Mouse (Mus musculus) B cell, adult (primary cell): ENCODE measurements around the gene Trim31. TPM values are rescaled to one million over a fixed set of nuclear protein-coding genes. Genes with fewer than 3 reads are reported as not detected.

ENCODE experiments used
- total RNA-seq: library from RNA; stranded (reverse); gene quantifications from 4 replicates; pipeline ENCODE4 v1.2.4, GENCODE M21; 2023; ENCODE audit not compliant: inconsistent age

Trim31 gene
- not detected in 4 replicates for total RNA-seq

DNA sequence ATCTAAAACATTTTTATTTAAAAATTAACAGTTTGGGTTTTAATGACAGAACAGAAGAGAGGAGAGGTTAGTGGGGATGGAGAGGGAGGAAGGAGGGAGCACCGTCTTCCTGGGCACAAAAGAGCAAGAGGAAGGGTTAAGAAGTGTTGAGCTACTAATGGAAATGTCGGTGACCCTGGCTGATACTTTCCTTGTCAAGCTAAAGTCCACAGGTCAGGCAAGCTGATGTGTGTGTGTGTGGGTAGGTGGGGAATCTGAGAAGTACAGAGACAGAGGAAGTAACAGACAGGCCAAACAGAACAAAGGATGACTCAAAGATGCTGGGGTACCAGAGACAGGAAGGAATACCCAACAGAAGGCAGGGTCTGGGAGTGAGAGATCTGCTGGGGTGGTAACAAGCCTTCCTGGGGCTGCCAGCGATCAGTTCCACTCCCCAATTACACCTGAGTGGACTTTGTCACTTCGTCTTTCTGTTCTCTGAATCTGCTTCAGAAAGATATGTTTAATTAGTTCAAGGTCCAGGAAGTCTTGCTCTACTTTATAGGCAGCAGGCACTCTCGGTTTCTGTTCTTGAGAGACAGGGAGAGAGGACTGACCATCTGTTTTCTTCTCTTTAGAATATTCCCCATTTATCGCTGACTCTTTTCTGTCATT, at the start of gene Trim31:
TSS of gene Trim31 (plus strand) at position 567 of the 654 bp plus-strand sequence.

GRCm38 (mm10) chr17:36866719-36867527, 31.0 kb upstream of the Trim31 start, which contains the start of gene Trim15:
Gene Trim15 (minus strand): TSS chr17:36867210.

GRCm38 (mm10) chr17:36869284-36869954, 28.5 kb upstream of the Trim31 start, which contains the start of gene Trim10:
Gene Trim10 (plus strand): TSS chr17:36869574.

GRCm38 (mm10) chr17:36890073-36890903, 7.6 kb upstream of the Trim31 start, which contains the start of gene Trim40:
Gene Trim40 (minus strand): TSS chr17:36890123.

DNA sequence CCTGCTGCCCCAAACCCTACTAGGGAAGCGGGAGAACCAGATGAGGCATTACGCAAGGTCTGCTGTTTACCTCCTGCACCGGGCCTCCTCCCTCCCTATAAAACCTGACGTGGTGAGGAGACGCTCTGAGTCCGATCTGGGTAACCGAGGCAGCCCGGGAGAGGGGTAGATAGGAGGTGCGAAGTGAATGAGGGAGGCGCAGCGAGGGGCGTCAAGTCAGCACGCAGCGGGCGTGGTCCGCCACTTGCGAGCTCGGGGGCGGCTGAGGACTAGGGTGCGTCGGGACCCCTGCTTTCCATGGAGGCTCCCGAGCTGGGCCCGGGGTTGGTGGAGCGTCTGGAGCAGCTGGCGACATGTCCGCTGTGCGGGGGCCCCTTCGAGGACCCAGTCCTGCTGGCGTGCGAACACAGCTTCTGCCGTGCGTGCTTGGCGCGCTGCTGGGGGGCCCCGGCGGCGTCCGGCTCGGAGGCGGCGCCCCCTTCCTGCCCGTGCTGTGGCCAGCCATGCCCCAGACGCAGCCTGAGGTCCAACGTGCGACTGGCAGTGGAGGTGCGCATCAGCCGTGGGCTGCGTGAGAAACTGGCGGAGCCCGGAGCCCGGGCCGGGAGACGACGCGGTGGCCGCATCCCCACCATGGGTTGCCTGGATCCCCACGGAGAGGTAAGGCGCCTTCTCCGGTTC, 45.0 kb downstream of the Trim31 start, which contains the start of gene Rnf39:
TSS of gene Rnf39 (plus strand) at position 128 of the 681 bp plus-strand sequence.

GRCm38 (mm10) chr17:36950981-36951947, 53.3 kb downstream of the Trim31 start, which contains the start of gene Ppp1r11:
Gene Ppp1r11 (minus strand): TSS chr17:36951741.

GRCm38 (mm10) chr17:36957999-36958743, 60.3 kb downstream of the Trim31 start, which contains the start of the genes Znrd1 and Znrd1as:
Gene Znrd1 (minus strand): TSS chr17:36958559.
Gene Znrd1as (plus strand): TSS chr17:36958592.

Other genes with a start within 250 kb of the Trim31 start
- not detected in 4 replicates for gene H2-M1, start 225.9 kb upstream of the Trim31 start, total RNA-seq
- gene H2-M10.5, start 125.2 kb upstream of the Trim31 start, total RNA-seq: not detected in 4 replicates
- not detected in 4 replicates for gene H2-M10.6, start 85.9 kb upstream of the Trim31 start, total RNA-seq
- gene Trim26, start 61.0 kb upstream of the Trim31 start, total RNA-seq: 191 to 213 TPM (median 199 TPM) in 4 replicates
- not detected in 4 replicates for gene Trim15, start 30.9 kb upstream of the Trim31 start, total RNA-seq
- 0.21 TPM in 1 of 4 replicates, not detected in the others for gene Trim10, start 28.5 kb upstream of the Trim31 start, total RNA-seq
- gene Trim40, start 8.0 kb upstream of the Trim31 start, total RNA-seq: 0.24 to 0.93 TPM in 2 of 4 replicates, not detected in the others
- gene Rnf39, start 44.8 kb downstream of the Trim31 start, total RNA-seq: 0.58 TPM in 1 of 4 replicates, not detected in the others
- 90.0 to 119 TPM (median 113 TPM) in 4 replicates for gene Ppp1r11, start 53.6 kb downstream of the Trim31 start, total RNA-seq
- 79.5 to 91.0 TPM (median 81.3 TPM) in 4 replicates for gene Znrd1, start 60.4 kb downstream of the Trim31 start, total RNA-seq
- gene Znrd1as, start 60.5 kb downstream of the Trim31 start, total RNA-seq: 1.6 to 2.7 TPM (median 2.1 TPM) in 4 replicates
- gene 2410137M14Rik, start 83.1 kb downstream of the Trim31 start, total RNA-seq: not detected in 4 replicates
- gene H2-M5, start 91.4 kb downstream of the Trim31 start, total RNA-seq: not detected in 4 replicates
- not detected in 4 replicates for gene Zfp57, start 103.0 kb downstream of the Trim31 start, total RNA-seq
- gene Mog, start 125.3 kb downstream of the Trim31 start, total RNA-seq: not detected in 4 replicates
- gene Gabbr1, start 147.8 kb downstream of the Trim31 start, total RNA-seq: 55.3 to 68.7 TPM (median 59.7 TPM) in 4 replicates
- gene Olfr90, start 190.4 kb downstream of the Trim31 start, total RNA-seq: 0.19 to 0.24 TPM in 2 of 4 replicates, not detected in the others
- not detected in 4 replicates for gene Olfr91, start 200.2 kb downstream of the Trim31 start, total RNA-seq
- gene Olfr92, start 222.0 kb downstream of the Trim31 start, total RNA-seq: not detected in 4 replicates